Mouse (Mus musculus) neutrophil, adult 59 days (primary cell): ENCODE results near the gene Trpv6. TPM values are rescaled to one million over a fixed set of nuclear protein-coding genes. Genes with fewer than 3 reads are reported as not detected.

Experiments used
- total RNA-seq, 2 experiments: library from RNA; stranded (reverse); gene quantifications; 1 replicate in 1 of 2; 2 replicates in 1 of 2; pipeline ENCODE4 v1.2.4; 2023

Trpv6 gene
- not detected for total RNA-seq

GRCm38 (mm10) chr6:41636178-41636577 is at the start of gene Trpv6:
Gene Trpv6, minus strand, starts transcription at chr6:41636405.

GRCm38 (mm10) chr6:41684131-41684530 is 47.9 kb upstream of the Trpv6 start, which contains the start of gene Llcfc1:
Gene Llcfc1, plus strand, starts transcription at chr6:41684431.

GRCm38 (mm10) chr6:41680669-41681068 is 44.5 kb upstream of the Trpv6 start, which contains the start of gene Trpv5:
Gene Trpv5, minus strand, starts transcription at chr6:41680769.

GRCm38 (mm10) chr6:41605061-41605793 is 31.0 kb downstream of the Trpv6 start, which contains the start of gene Ephb6:
Gene Ephb6, plus strand, starts transcription at chr6:41605482.

Other genes with a start within 250 kb of the Trpv6 start
- gene Gm5771, start 244.0 kb downstream of the Trpv6 start, total RNA-seq, result not detected
- gene Gm10334, start 190.3 kb downstream of the Trpv6 start, total RNA-seq, result not detected
- gene Prss1, start 177.5 kb downstream of the Trpv6 start, total RNA-seq, result not detected
- not detected for gene Prss2, start 114.6 kb downstream of the Trpv6 start, total RNA-seq
- under 1 TPM in 1 of 2 experiments, not detected in 1; 0.22 TPM for gene Ephb6, start 30.9 kb downstream of the Trpv6 start, total RNA-seq
- not detected for gene Trpv5, start 44.4 kb upstream of the Trpv6 start, total RNA-seq
- not detected for gene Llcfc1, start 48.0 kb upstream of the Trpv6 start, total RNA-seq
- 10 to 100 TPM in 1 of 2 experiments, 1 to 10 TPM in 1; 7.2 to 28.9 TPM for gene Kel, start 67.9 kb upstream of the Trpv6 start, total RNA-seq
- not detected for gene Olfr459, start 138.8 kb upstream of the Trpv6 start, total RNA-seq
- gene Pip, start 211.1 kb upstream of the Trpv6 start, total RNA-seq, result not detected
- not detected for gene Sval2, start 216.6 kb upstream of the Trpv6 start, total RNA-seq